Mouse (Mus musculus) cerebellum, adult 9-10 months (tissue): Measurements from ENCODE around the gene Tmem150b.

Source experiments
- DNase-seq: peaks from one replicate; pipeline ENCODE4 v3.0.0; 2022

Gene Tmem150b

GRCm38 (mm10) chr7:4725169-4725568, at the start of gene Tmem150b:
Gene Tmem150b, minus strand, starts transcription at chr7:4725249.
- no peak for DNase-seq

- DNase-seq, result no peak
These were observed 46.2 kb upstream of the Tmem150b start, which contains the start of gene Fam71e2 for GRCm38 (mm10) chr7:4771202-4771601. Gene Fam71e2, minus strand, starts transcription at chr7:4771302.

GRCm38 (mm10) chr7:4764946-4765710, 40.1 kb upstream of the Tmem150b start:
- no peak for DNase-seq

- DNase-seq, result no peak
These were observed 34.6 kb upstream of the Tmem150b start for GRCm38 (mm10) chr7:4759670-4760069.

GRCm38 (mm10) chr7:4752821-4753570, 27.9 kb upstream of the Tmem150b start, which contains the start of gene Cox6b2:
Gene Cox6b2, minus strand, starts transcription at chr7:4753094.
- peak; percentile 35 for DNase-seq

GRCm38 (mm10) chr7:4751971-4752820, 27.1 kb upstream of the Tmem150b start:
- DNase-seq, result peak; percentile 16

- DNase-seq, result no peak
These were observed 24.1 kb upstream of the Tmem150b start for GRCm38 (mm10) chr7:4749169-4749568.

- no peak for DNase-seq
These were observed 23.3 kb upstream of the Tmem150b start for GRCm38 (mm10) chr7:4748321-4748720.

GRCm38 (mm10) chr7:4747156-4747899, 22.3 kb upstream of the Tmem150b start:
- no peak for DNase-seq

GRCm38 (mm10) chr7:4746326-4746980, 21.4 kb upstream of the Tmem150b start:
- DNase-seq, result no peak

- no peak for DNase-seq
These were observed 19.8 kb upstream of the Tmem150b start for GRCm38 (mm10) chr7:4744886-4745285.

GRCm38 (mm10) chr7:4743354-4743753, 18.3 kb upstream of the Tmem150b start:
- DNase-seq, result no peak

GRCm38 (mm10) chr7:4742482-4742819, 17.4 kb upstream of the Tmem150b start:
- DNase-seq, result peak; percentile 52

- peak; percentile 57 for DNase-seq
These were observed 16.8 kb upstream of the Tmem150b start for GRCm38 (mm10) chr7:4741672-4742481.

GRCm38 (mm10) chr7:4741151-4741550, 16.1 kb upstream of the Tmem150b start:
- peak; percentile 86 for DNase-seq

- DNase-seq, result peak; percentile 72
These were observed 15.3 kb upstream of the Tmem150b start for GRCm38 (mm10) chr7:4740309-4740727.

- DNase-seq, result peak; percentile 100
These were observed 14.7 kb upstream of the Tmem150b start, which contains the start of gene Kmt5c for GRCm38 (mm10) chr7:4739544-4740275. Gene Kmt5c, plus strand, starts transcription at chr7:4740115.

- DNase-seq, result no peak
These were observed 14.0 kb upstream of the Tmem150b start for GRCm38 (mm10) chr7:4739041-4739543.

- DNase-seq, result no peak
These were observed 7.9 kb upstream of the Tmem150b start for GRCm38 (mm10) chr7:4732968-4733392.

- DNase-seq, result no peak
These were observed 6.0 kb upstream of the Tmem150b start for GRCm38 (mm10) chr7:4731090-4731489.
